30 mouse cellular contexts compared by ENCODE assay signal in genomic region chr6:116439531-116439930, GRCm38 (mm10). TPM values are rescaled to one million over a fixed set of nuclear protein-coding genes. Genes with fewer than 3 reads are reported as not detected.
DNase-seq lines count a peak whose midpoint lies in the region; TF ChIP-seq lines count a peak whose summit lies in the region.
"Had no signal": no experiment of that assay in that cellular context is flagged by ENCODE, and none has a peak within 500 bp of the region (broad histone marks: within the 10 kb centered on the region; RNA-seq: fewer than 3 reads in every experiment).

No protein-coding gene starts in this region.

- H3K27me3 ChIP-seq in heart, embryonic 10.5 days (ENCODE audit: insufficient read depth, poor library complexity, severe bottlenecking) = no peaks in the 10 kb centered on the region
- no peaks in the 10 kb centered on the region for H3K27me3 ChIP-seq in myocyte (ENCODE audit: control insufficient read depth, insufficient read depth, insufficient read length)
- H3K27me3 ChIP-seq: embryonic facial prominence, embryonic 13.5 days; embryonic facial prominence, embryonic 15.5 days; forebrain, embryonic 12.5 days had no signal

- no peak overlapping the region for H3ac ChIP-seq in myocyte (ENCODE audit: control insufficient read depth, insufficient read length)

- TF ChIP-seq CTCF in bone marrow macrophage, adult 2 months (IDR thresholded peaks at IDR 0.05; ENCODE audit: low read depth, low read length) = no peak

- H3K79me2 ChIP-seq in myocyte (ENCODE audit: control insufficient read depth, insufficient read depth) = no peaks in the 10 kb centered on the region

- TF ChIP-seq POLR2A in bone marrow macrophage, adult 2 months (IDR thresholded peaks at IDR 0.05; ENCODE audit: borderline replicate concordance, low read depth, low read length) = no peak
- no peak for TF ChIP-seq POLR2A in myocyte (IDR thresholded peaks at IDR 0.05; ENCODE audit: insufficient read length, low read depth)

- no peak overlapping the region for H3K4me3 ChIP-seq in heart, embryonic 10.5 days
- no peak overlapping the region for H3K4me3 ChIP-seq in bone marrow macrophage, adult 2 months (ENCODE audit: insufficient read depth, low read length)
- no peak overlapping the region for H3K4me3 ChIP-seq in myocyte
- H3K4me3 ChIP-seq: embryonic facial prominence, embryonic 13.5 days; embryonic facial prominence, embryonic 15.5 days; erythroblast, embryonic 14.5 days; forebrain, embryonic 10.5 days; forebrain, embryonic 12.5 days had no signal

- H3K4me1 ChIP-seq in heart, embryonic 10.5 days = peaks cover 12% of the 10 kb centered on the region; the same call in 1 of the 2 replicates
- peaks cover 18% of the 10 kb centered on the region for H3K4me1 ChIP-seq in bone marrow macrophage, adult 2 months (ENCODE audit: control insufficient read depth, insufficient read depth, low read length)
- H3K4me1 ChIP-seq: embryonic facial prominence, embryonic 13.5 days; embryonic facial prominence, embryonic 15.5 days; forebrain, embryonic 10.5 days; forebrain, embryonic 12.5 days had no signal

- H3K4me2 ChIP-seq in myocyte (ENCODE audit: low read depth) = peak overlapping the region; percentile 42
- H3K4me2 ChIP-seq: embryonic facial prominence, embryonic 13.5 days; embryonic facial prominence, embryonic 15.5 days; forebrain, embryonic 12.5 days had no signal

- no peaks in the 10 kb centered on the region for H3K9me3 ChIP-seq in heart, embryonic 10.5 days
- H3K9me3 ChIP-seq: embryonic facial prominence, embryonic 13.5 days; embryonic facial prominence, embryonic 15.5 days; forebrain, embryonic 10.5 days; forebrain, embryonic 12.5 days; G1E had no signal

- 81% methylated on average over 6 of the region's 6 CpGs for WGBS in heart, embryonic 10.5 days

- no peaks in the 10 kb centered on the region for H3K36me3 ChIP-seq in heart, embryonic 10.5 days
- no peaks in the 10 kb centered on the region for H3K36me3 ChIP-seq in myocyte (ENCODE audit: control insufficient read depth, insufficient read depth)
- H3K36me3 ChIP-seq: embryonic facial prominence, embryonic 13.5 days; embryonic facial prominence, embryonic 15.5 days; forebrain, embryonic 10.5 days; forebrain, embryonic 12.5 days had no signal

- H3K27ac ChIP-seq in heart, embryonic 10.5 days = peak overlapping the region; percentile 67
- H3K27ac ChIP-seq in bone marrow macrophage, adult 2 months (ENCODE audit: insufficient read depth, low read depth, low read length) = peak overlapping the region; percentile 11; the same call in 1 of the 2 replicates
- H3K27ac ChIP-seq: embryonic facial prominence, embryonic 13.5 days; embryonic facial prominence, embryonic 15.5 days; forebrain, embryonic 10.5 days; forebrain, embryonic 12.5 days had no signal

- DNase-seq in heart, embryonic 10.5 days (ENCODE audit: low spot score) = no peak
- no peak for DNase-seq in heart, adult 9 months (ENCODE audit: low spot score in 2 of 2)
- DNase-seq in lung, postnatal 36 days = peak; percentile 26
- no peak for DNase-seq in lung, postnatal 4 days
- DNase-seq in spleen, postnatal 14 days (ENCODE audit: low spot score in 2 of 2) = no peak
- no peak for DNase-seq in cerebellum, postnatal 25 days
- DNase-seq: adrenal gland, adult 8-10 months; adrenal gland, postnatal 14 days; adrenal gland, postnatal 36 days; cerebellum, adult 11 months; cerebellum, adult 18-20 months; cerebellum, adult 8-10 months; cerebellum, adult 9-11 months; cerebellum, postnatal 36 days; embryo, embryonic 11 days had no signal

TF ChIP-seq in myocyte, 11 proteins besides CTCF, POLR2A, EP300 and RAD21:
- TF ChIP-seq TCF3 (IDR thresholded peaks at IDR 0.05; ENCODE audit: insufficient read length, low read depth) = no peak
- TF ChIP-seq SRF (IDR thresholded peaks at IDR 0.05; ENCODE audit: control insufficient read depth, insufficient read length, low read depth) = no peak
- no peak for TF ChIP-seq MYOD1 (IDR thresholded peaks at IDR 0.05; ENCODE audit: control insufficient read depth in 1 of 3, insufficient read length in 2 of 3, low read depth in 2 of 3)
- no peak for TF ChIP-seq CEBPB (IDR thresholded peaks at IDR 0.05; ENCODE audit: insufficient read depth, poor library complexity, severe bottlenecking)
- TF ChIP-seq MAX (IDR thresholded peaks at IDR 0.05; ENCODE audit: low read depth) = no peak
- no peak for TF ChIP-seq USF1 (IDR thresholded peaks at IDR 0.05; ENCODE audit: low read depth)
- TF ChIP-seq POLR2AphosphoS2 (IDR thresholded peaks at IDR 0.05; ENCODE audit: insufficient read length, low read depth) = no peak
- TF ChIP-seq MYOG (IDR thresholded peaks at IDR 0.05; ENCODE audit: control insufficient read depth in 1 of 3, insufficient read depth in 1 of 3, insufficient read length in 2 of 3, low read depth in 2 of 3) = no peak
- no peak for TF ChIP-seq TCF12 (IDR thresholded peaks at IDR 0.05; ENCODE audit: insufficient read depth, poor library complexity, severe bottlenecking)
- TF ChIP-seq REST (IDR thresholded peaks at IDR 0.05; ENCODE audit: insufficient read depth, insufficient read length) = no peak
- TF ChIP-seq E2F4 (IDR thresholded peaks at IDR 0.05; ENCODE audit: insufficient read depth) = no peak
TF ChIP-seq in myocyte: peak in this region for 0.

RNA-seq across cellular contexts. Expression of gene Alox5, which starts 21.4 kb away (rescaled TPM):
- polyA plus RNA-seq in heart, embryonic 10.5 days (2016; fragmentation: Nextera tagmentation; extraction: Ambion mirVana) = 5.5 and 7.1 TPM in 2 replicates
- 43.6 and 46.3 TPM in 2 replicates for polyA plus RNA-seq in bone marrow macrophage, adult 2 months (2012; ENCODE audit: insufficient read depth, insufficient read length, missing spikeins)
- 21.7 TPM for polyA plus RNA-seq in myocyte (2012; fragmentation: generic; extraction: Trizol)
- polyA plus RNA-seq: activated CD4-positive, CD25-positive, alpha-beta regulatory T cell, adult 4 months; Patski had no signal

RNA-seq across cellular contexts. Expression of gene Olfr211, which starts 49.4 kb away (rescaled TPM):
- polyA plus RNA-seq in heart, embryonic 10.5 days (2016; fragmentation: Nextera tagmentation; extraction: Ambion mirVana) = not detected in 2 replicates
- not detected in 2 replicates for polyA plus RNA-seq in bone marrow macrophage, adult 2 months (2012; ENCODE audit: insufficient read depth, insufficient read length, missing spikeins)
- polyA plus RNA-seq in myocyte (2012; fragmentation: generic; extraction: Trizol) = not detected
- polyA plus RNA-seq: activated CD4-positive, CD25-positive, alpha-beta regulatory T cell, adult 4 months; brain, embryonic 14.5 days; C2C12; embryonic facial prominence, embryonic 11.5 days; embryonic facial prominence, embryonic 13.5 days; embryonic facial prominence, embryonic 15.5 days; erythroblast, embryonic 14.5 days; forebrain, embryonic 10.5 days; forebrain, embryonic 12.5 days; forebrain, embryonic 14.5 days; forebrain, embryonic 16.5 days; G1E; Patski had no signal
